26 mouse cellular contexts compared by ENCODE assay signal in genomic region chr3:118421701-118422100, GRCm38 (mm10).
"Had no signal": no experiment of that assay in that cellular context is flagged by ENCODE, and none has a peak within 500 bp of the region (broad histone marks: within the 10 kb centered on the region; RNA-seq: fewer than 3 reads in every experiment).

No protein-coding gene starts in this region.

- H3K9ac ChIP-seq: heart, embryonic 13.5 days; heart, embryonic 15.5 days; hindbrain, embryonic 13.5 days; hindbrain, embryonic 15.5 days; kidney, embryonic 15.5 days; limb, embryonic 12.5 days had no signal

- H3K27ac ChIP-seq: gastrocnemius, adult 2 months; heart, adult 2 months; heart, embryonic 13.5 days; heart, embryonic 15.5 days; hindbrain, embryonic 13.5 days; hindbrain, embryonic 15.5 days; hindbrain, postnatal 0 days; kidney, embryonic 15.5 days; kidney, postnatal 0 days; left cerebral cortex, adult 2 months; limb, embryonic 10.5 days; limb, embryonic 12.5 days had no signal

- H3K4me3 ChIP-seq: gastrocnemius, adult 2 months; heart, adult 2 months; heart, embryonic 13.5 days; heart, embryonic 15.5 days; hindbrain, embryonic 13.5 days; hindbrain, embryonic 15.5 days; kidney, embryonic 15.5 days; left cerebral cortex, adult 2 months; limb, embryonic 10.5 days; limb, embryonic 12.5 days had no signal

- ATAC-seq: hindbrain, postnatal 0 days; intestine, embryonic 16.5 days had no signal

- H3K9me3 ChIP-seq: heart, embryonic 13.5 days; heart, embryonic 15.5 days; hindbrain, embryonic 13.5 days; hindbrain, embryonic 15.5 days; kidney, embryonic 15.5 days; limb, embryonic 10.5 days; limb, embryonic 12.5 days had no signal

- DNase-seq: gastrocnemius, adult 2 months; gastrocnemius, postnatal 10 days; gastrocnemius, postnatal 25 days; heart, adult 11 months; heart, adult 2 months; heart, postnatal 14 days; heart, postnatal 36 days; kidney, adult 11 months; kidney, adult 2 months; kidney, adult 9 months; kidney, postnatal 14 days; kidney, postnatal 36 days; liver had no signal

- H3K27me3 ChIP-seq: kidney, embryonic 15.5 days had no signal

- H3K4me2 ChIP-seq: heart, embryonic 11.5 days; heart, embryonic 13.5 days; heart, embryonic 15.5 days; hindbrain, embryonic 13.5 days; hindbrain, embryonic 15.5 days; kidney, embryonic 15.5 days; limb, embryonic 12.5 days; liver, embryonic 11.5 days had no signal

- H3K36me3 ChIP-seq: heart, embryonic 13.5 days; heart, embryonic 15.5 days; hindbrain, embryonic 13.5 days; hindbrain, embryonic 15.5 days; kidney, embryonic 15.5 days; limb, embryonic 10.5 days; limb, embryonic 12.5 days had no signal
